Mouse (Mus musculus) T-cell, adult 2 months (primary cell): Measurements from ENCODE around the gene Cldn13.
"Not testable (repeated sequence)": the region's sequence is repeated elsewhere in the genome, so short reads cannot be mapped to it uniquely, and the experiment has no call there.

Experiments used
- DNase-seq: peaks from one replicate; pipeline ENCODE4 v3.0.0; 2022; ENCODE audit warnings: low spot score

The Cldn13 gene

GRCm38 (mm10) chr5:134915311-134915710 lies at the start of gene Cldn13:
Gene Cldn13, minus strand, starts transcription at chr5:134915526.
- no peak for DNase-seq

DNA sequence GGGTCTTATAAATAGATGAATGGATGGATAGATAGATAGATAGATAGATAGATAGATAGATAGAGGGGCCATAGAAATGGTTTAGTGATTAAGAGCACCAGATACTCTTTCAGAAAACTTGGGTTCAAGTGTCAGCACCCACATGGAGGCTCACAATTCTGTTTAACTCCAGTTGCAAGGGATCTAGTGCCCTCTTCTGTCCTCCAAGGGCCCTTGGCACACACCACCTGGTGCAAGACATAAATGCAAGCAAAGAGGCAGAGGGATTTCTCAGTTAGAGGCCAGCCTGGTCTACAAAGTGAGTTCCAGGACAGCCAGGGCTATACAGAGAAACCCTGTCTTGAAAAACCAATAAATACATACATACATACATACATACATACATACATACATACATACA lies 49.3 kb upstream of the Cldn13 start:
- not testable (repeated sequence) for DNase-seq

DNA sequence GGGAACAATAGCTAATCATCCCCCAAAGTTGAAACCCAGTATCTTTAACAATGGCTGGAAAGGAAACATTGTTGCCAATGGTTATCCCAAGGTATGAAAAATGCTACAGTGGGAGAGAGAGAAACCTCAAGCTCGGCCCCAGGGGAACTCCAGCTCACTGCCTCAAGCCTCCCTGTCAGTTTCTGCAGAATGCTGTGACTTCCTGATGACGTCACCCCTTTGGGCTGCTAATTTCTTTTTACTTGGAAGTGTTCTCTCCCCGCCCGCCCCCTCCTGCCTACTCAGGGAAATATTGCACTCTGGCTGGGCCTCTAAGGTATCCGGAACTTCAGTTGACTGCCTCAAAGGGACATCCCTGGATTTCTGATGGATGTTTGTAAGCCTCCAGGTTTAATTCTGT lies 48.2 kb upstream of the Cldn13 start:
- DNase-seq = no peak

GRCm38 (mm10) chr5:134961519-134961918 lies 46.2 kb upstream of the Cldn13 start:
- no peak for DNase-seq

DNA sequence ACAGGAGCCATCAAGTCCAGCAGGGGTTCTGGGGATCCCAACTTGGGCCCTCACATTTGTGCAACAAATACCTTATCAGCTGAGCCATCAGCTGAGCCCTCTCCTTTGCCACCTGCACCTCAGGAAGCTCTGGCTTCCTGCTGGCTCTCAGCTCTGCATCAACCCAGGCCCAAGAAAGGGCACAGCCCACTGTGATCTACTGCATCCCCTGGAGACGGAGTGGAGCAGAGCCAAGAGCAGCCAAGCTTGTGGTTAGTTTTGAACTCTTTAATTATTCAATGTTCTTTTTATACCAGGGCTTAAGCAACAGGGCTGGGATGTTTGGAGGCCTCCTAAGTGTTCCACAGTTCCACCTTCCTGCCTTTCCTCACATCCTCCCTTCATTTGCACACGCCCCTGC lies 45.1 kb upstream of the Cldn13 start:
- DNase-seq = no peak

- DNase-seq = no peak
Observed at GRCm38 (mm10) chr5:134959114-134959513, 43.8 kb upstream of the Cldn13 start.

- DNase-seq = no peak
Observed at GRCm38 (mm10) chr5:134955491-134955890, 40.2 kb upstream of the Cldn13 start.

DNA sequence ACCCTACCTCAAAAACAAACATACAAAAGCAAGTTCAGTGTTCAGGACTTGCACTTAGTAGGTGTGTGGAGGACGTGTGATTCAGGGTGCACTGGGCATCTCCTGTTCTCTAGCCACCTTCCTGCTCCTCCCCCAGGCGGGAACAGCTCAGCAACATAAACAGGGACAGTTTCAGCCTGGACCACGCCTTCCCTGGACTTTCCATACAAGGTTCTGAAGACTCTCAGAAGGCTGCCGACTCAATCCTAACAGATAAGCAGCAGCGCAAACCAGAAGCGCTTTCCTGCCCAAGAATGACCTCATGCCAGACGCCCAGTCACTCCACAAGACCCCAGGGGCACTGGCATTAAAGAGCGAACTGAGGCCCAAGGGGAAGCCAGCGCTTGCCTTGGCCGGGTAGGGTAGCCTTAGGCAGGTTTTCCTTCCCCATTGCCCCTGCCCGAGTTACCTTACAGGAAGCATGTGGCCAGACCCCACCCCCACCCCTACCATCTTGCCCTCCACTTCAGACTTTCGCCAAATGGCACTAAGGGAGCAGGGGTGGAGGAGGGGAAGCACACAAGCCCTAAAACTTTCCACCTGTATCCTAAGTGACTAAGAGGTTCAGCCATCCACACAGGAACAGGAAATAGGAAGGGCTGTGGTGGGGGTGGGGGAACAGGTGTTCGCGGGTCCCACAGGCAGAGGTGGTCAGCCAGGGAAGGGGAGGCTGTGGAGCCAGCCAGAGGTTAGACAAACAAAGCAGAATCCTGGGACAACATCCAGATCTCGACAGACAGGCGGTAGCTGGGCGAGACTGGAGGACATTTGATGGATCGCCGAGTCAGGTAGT lies 35.9 kb upstream of the Cldn13 start:
- no peak for DNase-seq

GRCm38 (mm10) chr5:134948085-134948439 lies 32.7 kb upstream of the Cldn13 start:
- DNase-seq = no peak

- no peak for DNase-seq
Observed at GRCm38 (mm10) chr5:134947420-134948084, 32.2 kb upstream of the Cldn13 start.

DNA sequence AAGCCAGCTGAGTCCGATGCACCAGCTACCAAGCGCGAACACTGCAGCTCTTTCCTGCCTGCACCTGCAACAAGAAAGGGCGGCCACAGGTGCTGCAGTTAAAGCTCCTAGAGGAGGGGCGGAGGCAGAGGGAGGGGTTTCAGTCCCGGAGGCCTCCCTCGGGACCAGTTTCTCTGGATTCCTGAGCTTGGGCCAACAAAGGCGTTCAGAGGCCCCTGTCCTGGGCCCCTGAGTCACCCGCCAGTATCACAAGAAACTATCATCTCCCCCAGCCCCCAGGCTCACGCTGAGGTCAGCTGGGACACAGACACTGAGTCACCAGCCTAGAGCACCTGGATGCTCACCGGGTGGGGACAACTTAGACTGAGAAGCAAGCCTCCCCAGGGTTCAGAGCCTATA lies 31.5 kb upstream of the Cldn13 start, which contains the start of gene Cldn4:
Gene Cldn4 (minus strand): TSS at position 78 of the 399 bp plus-strand sequence.
- no peak for DNase-seq

GRCm38 (mm10) chr5:134946063-134946856 lies 30.9 kb upstream of the Cldn13 start:
- no peak for DNase-seq

GRCm38 (mm10) chr5:134945266-134945959 lies 30.1 kb upstream of the Cldn13 start:
- no peak for DNase-seq

- DNase-seq = no peak
Observed at GRCm38 (mm10) chr5:134944179-134944578, 28.9 kb upstream of the Cldn13 start.

- DNase-seq = no peak
Observed at GRCm38 (mm10) chr5:134942740-134943139, 27.4 kb upstream of the Cldn13 start.

DNA sequence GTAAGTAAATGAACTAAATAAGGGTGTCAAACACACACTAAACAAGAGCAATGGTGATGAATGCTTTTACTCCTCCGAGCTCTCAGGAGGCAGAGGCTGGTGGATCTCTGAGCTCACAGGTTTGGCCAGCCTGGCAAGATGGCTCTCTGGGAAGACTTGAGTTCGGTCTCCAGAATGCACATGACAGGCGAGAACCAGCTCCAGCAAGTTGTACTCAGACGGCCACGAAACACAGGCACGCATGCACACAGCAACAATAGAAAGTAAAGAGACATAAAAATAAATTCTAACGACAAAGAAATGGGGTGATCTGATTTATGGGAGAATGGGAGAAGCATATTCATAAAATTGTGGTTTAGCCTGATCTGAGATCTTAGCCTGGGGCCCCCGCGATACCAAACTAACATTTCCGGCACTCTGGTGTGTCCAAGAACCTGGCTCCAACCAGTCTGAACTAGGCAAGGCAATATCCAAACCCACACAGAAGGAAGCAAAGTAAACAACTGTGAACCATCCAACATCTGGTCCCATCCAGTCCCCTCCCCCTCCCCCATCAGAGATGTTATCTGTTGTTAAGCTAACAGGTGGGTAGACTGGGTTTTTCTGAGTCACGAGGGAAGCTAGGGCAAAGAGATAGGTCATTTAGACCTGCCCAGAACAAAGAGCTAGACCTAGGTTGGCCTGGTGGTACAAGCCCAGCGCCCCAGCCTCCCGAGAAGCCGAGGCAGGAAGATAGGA lies 26.3 kb upstream of the Cldn13 start:
- peak; percentile 64 for DNase-seq

- DNase-seq = not testable (repeated sequence)
Observed at GRCm38 (mm10) chr5:134939554-134939953, 24.2 kb upstream of the Cldn13 start.

GRCm38 (mm10) chr5:134939069-134939468 lies 23.7 kb upstream of the Cldn13 start:
- DNase-seq = peak; percentile 25

- no peak for DNase-seq
Observed at GRCm38 (mm10) chr5:134936626-134937185, 21.4 kb upstream of the Cldn13 start.

DNA sequence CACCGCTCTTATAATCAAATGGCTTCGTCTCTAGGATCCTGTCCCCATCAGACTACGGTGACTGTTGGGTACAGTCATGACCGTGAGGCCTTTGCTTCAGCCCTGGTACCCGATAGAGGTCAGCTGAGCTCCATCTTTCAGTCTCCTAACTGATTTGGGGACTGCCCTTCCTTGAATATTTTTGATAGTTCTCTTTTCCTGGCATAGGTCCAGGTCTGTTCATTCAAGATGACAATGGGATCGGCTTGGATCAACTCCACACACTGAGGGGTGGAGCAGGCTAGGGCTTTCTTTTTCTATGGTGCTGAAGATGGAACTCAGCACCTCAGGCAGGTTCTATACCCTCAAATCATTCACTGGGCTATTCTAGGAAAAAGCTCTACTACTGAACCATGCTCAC lies 20.7 kb upstream of the Cldn13 start:
- no peak for DNase-seq

DNA sequence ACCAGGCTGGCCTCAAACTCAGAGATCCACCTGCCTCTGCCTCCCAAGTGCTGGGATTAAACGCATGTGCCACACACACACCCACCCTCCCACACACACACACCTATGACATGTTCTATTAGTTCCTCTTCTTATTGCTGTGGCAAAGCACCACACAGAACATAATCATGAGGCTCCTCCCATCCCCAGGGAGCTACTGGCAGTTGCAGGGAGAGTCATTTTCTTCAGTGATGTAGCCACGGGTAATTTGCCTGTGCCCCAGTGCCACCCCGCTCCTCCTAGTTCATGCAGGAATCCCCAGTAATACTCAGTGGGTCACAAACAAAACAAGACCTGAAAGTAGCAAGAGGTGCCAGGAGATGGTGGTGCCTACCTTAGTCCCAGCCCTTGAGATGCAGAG lies 19.3 kb upstream of the Cldn13 start:
- no peak for DNase-seq
